Mouse (Mus musculus) spleen, adult 2 months (tissue): ENCODE results near the gene Sh3gl1.

Experiments used
- CTCF ChIP-seq: fragments of 200-500 bp; IDR thresholded peaks from 2 replicates; pipeline ENCODE4 v1.5.1; 2011; ENCODE audit warnings: mild to moderate bottlenecking, inconsistent platforms; ENCODE audit not compliant: insufficient read depth, insufficient read length, insufficient replicate concordance; ENCODE audit errors: extremely low read depth
- POLR2A ChIP-seq: fragments of 200-500 bp; IDR thresholded peaks from 2 replicates; pipeline ENCODE4 v1.6.1; 2011; ENCODE audit warnings: low read depth, low read length, inconsistent platforms

DNA sequence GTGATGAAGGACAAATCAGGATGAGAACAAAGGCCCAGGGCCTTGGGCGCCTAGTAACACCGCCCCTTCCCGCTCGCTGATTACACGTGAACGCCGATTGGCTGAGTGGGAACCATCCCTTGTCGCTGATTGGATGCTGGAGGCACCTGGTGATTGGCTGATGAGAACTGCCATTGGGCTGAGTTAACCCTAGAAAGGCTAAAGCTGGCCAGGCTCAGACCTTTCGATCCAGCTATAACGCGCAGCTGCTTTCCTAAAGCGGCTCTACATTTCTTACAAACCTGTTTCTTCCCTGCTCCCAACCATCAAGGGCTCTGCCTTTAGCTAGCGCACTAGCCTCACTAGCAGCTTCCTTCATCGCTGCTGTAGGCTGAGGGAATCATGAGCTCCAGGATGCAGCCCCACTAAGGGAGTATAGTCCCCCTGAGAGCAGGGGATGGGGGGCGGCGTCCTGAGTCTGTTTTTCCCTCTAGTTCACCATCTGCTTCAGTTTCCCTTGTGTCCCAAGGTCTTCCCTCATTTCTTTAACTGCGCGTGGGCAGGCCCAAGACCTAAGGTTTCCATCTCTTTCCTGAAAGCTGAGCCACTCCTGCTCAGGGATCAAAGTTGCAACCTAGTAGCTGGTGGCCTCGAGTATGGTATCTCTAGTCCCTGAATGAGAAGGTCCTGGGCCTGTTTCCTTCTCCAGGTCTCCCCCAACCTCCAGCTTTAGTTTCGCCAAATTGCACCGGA is 27.9 kb downstream of the Sh3gl1 start:
- TF ChIP-seq CTCF (no peak), POLR2A (no peak)
